Mouse (Mus musculus) B cell, adult 62 days (primary cell): ENCODE results near the gene C1galt1. TPM values are rescaled to one million over a fixed set of nuclear protein-coding genes. Genes with fewer than 3 reads are reported as not detected.

ENCODE experiments used
- total RNA-seq: library from RNA; stranded (reverse); gene quantifications from 4 replicates; pipeline ENCODE4 v1.2.4, GENCODE M21; 2023

The C1galt1 gene
- total RNA-seq, result 37.3 to 39.6 TPM (median 37.4 TPM) in 4 replicates

GRCm38 (mm10) chr6:7844802-7845679 is at the start of gene C1galt1:
Gene C1galt1 (plus strand): TSS chr6:7844842.

Other genes with a start within 250 kb of the C1galt1 start
- 2.8 to 10.5 TPM (median 6.9 TPM) in 4 replicates for gene Asns, start 151.6 kb upstream of the C1galt1 start, total RNA-seq